Mouse (Mus musculus) lung, adult 18-20 months (tissue): ENCODE data around the gene Tmem212.

Source experiments
- DNase-seq, 2 experiments: peaks; one replicate each; pipeline ENCODE4 v3.0.0; 2022; ENCODE audit warnings: mixed read lengths in 2 of 2

Gene Tmem212

DNA sequence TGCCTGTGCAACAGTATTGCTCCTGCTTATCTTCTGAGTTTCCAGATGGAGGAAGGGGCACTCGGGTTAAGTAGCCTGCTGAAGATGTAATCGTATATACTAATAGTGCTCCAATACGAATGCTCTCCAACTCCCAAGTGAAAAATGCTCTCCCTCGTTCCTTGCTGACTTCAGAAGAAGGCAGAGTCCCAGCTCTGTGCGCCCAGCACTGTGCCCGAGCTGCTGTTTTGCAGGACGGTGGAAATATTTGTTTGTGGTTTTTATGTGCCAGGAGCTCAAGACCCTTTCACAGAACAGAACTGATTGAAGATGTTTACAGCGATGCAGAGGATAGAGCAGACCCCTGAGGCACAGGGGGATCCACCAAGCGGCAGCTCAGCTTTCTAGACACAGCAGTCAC, 55.9 kb downstream of the Tmem212 start:
- no peak for DNase-seq

DNA sequence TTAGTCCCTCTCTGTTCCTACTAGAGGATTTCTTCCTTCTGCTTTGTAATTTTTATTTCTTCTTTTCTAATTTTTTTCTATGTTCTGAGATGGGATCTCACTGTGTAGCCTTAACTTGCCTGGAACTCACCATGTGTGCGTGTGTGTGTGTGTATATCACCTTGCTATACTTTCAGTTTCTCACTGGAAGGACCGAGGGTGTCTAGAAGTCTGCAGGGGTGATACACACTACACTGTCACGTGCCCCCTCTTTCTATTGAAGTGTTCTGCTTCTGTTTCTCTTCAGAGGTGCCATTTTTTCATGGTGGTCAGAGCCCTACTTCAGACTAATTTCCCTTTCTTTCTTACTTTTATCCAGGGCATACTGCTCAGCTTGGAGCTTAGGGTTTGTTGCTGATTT, 56.4 kb downstream of the Tmem212 start:
- DNase-seq: no peak

DNA sequence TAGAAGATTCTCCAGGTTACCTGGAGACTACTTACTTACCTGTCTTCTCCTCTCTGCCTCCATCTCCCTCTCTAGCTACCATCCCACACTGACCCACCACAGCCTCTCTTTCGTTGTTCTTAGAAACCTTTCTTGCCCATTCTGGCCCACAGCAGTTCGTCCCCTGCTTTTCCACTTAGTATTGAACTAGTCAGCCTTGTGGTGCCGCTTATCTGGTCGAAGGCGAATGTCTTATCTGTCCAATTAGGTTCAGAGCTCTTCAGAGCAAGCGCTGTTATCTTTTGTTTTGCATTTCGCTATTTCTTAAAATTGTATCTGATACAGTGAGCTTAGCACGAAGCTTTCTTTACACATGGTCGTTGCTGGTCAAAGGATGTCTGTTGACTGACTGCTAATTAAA, 56.9 kb downstream of the Tmem212 start:
- DNase-seq: no peak

DNA sequence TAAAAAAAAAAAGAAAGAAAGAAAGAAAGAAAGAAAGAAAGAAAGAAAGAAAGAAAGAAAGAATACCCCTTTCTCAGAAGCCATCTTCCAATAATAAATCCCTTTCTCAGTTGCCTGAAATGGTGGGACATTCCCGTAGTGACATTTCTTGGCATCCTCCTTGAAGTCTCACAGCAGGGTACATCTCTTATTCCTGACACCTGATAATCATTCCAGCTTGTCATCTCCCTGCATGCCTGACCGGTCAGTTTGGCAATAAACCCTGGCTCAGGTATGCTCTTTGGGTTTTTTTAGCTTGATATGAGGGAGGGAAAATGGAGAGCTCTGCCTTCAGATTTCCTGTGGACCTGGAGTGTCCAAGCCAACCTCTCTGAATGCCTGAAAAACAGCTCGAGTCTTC, 59.9 kb downstream of the Tmem212 start:
- DNase-seq: no peak

DNA sequence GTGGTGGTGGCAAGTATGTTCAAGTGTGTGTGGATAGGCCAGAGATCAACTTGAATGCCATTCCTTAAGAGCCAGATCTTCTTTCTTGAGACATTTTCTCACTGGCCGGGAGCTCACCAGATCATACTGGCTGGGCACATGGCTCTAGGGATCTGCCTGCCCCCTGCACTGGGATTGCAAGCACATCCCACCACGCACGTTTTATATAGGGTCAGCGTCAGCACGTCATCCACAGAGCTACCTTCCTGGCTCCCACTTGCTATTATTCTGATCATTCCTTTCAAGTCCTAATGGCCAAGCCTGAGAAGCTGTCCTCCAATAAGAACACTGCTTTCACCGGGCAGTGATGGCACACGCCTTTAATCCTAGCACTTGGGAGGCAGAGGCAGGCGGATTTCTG, 60.4 kb downstream of the Tmem212 start:
- DNase-seq: no peak

DNA sequence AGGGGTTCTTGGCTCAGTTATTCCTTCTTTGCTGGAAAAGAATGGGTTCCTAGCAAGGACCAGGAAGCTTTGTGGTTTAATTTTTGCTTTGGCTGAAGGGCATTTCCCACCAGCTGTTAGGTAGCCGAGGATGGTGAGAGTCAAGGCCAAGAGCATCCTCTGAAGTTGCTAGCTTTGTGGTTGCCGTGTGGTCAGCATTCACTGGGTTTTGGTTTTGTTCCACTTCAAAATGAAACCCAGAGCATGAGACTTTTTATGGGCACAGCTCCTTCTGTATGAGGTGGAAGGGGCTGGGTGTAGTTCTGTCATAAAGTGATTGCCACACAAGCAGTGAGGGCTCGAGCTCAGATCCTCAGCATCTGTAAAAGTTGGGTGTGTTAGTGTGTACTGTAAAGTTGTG, 67.4 kb downstream of the Tmem212 start:
- DNase-seq: no peak

DNA sequence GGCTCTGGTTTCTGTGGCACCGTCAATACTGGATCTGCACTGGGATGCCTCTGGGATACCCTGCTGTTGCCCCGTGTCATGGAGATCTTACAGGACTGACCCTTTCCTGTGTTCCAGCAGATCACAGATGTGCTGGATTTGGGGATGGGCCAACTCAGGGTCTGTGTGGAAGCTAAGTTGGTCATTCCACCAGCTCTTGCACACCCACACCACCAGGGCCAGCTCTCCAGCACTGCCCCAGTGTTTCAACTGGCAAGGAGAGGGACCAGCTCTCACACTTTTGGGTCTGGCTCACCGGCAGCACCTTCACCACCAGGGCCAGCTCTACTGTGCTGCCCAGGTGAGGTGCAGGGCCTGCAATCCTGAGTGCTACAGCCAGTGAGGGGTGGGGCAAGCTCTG, 68.9 kb downstream of the Tmem212 start:
- DNase-seq: no peak

DNA sequence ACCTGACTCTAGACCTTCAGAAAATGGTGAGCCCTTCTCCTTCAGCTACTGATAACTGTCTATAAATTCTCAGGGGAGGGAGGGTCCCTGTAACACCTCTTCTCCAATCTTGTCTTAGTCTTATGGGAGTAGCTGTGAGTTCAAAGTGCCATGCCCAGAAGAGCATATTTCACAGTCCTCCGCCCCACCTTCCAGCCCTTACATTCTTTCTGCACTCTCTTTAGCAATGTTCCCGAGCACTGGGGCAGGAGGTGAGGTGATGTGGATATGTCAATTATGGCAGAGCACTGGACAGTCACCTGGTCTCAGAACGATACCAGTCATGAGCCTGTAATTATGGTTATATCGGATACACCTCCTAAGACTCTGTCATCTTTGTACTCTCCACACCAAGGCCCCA, 70.2 kb downstream of the Tmem212 start:
- no peak for DNase-seq
